25 mouse cellular contexts compared by ENCODE assay signal in the genomic region with DNA sequence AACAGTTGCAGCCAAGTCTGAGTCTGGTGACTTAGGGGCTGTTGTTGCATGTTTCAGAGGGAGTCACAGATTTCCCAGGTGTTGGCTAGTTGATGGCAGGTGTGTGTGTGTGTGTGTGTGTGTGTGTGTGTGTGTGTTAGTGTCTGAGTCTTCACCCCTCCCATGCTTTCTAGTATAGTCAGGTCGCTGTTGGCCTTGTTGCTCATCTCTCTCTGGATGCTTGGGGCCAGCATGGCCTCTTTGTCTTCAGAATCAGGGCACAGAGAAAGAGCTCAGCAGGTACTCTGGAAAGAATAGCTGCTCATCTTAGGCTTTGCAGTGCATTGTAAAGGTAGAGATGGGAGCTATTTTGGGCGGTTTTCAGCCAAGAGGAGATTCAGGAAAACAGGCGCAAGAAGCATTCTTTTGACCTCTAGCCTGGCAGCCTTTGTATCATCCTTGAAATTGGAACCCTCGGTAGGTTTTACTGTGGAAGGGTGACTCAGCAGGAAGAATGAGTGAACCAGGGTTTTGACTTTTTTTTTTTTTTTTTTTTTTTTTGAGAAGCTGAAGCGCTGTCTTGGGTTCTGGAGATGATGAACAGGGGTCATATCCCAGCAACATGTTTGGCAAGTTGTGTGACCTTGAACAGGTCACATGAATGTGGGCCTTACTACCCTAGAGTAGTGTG. TPM values are rescaled to one million over a fixed set of nuclear protein-coding genes. Genes with fewer than 3 reads are reported as not detected.
DNase-seq lines count a peak whose midpoint lies in the region; ATAC-seq and TF ChIP-seq lines count a peak whose summit lies in the region.
"Had no signal": no experiment of that assay in that cellular context is flagged by ENCODE, and none has a peak within 500 bp of the region (broad histone marks: within the 10 kb centered on the region; RNA-seq: fewer than 3 reads in every experiment).

No protein-coding gene starts in this region.

- peak in 1 of 2 experiments; percentile 45 for DNase-seq in cerebellum, adult 2 months
- no peak for DNase-seq in cerebellum, adult 11 months
- DNase-seq in 3T3-L1 (ENCODE audit: low read depth, low spot score), result peak; percentile 82
- DNase-seq in adipocyte (ENCODE audit: low spot score), result peak; percentile 27
- DNase-seq in liver, embryonic 11.5 days (ENCODE audit: low spot score), result no peak
- no peak for DNase-seq in right cerebral cortex, adult 18-20 months
- DNase-seq: cerebellum, adult 9-10 months; kidney, adult 9 months; kidney, postnatal 14 days; layer of hippocampus, postnatal 36 days; liver, embryonic 13.5 days; lung, adult 2 months; lung, postnatal 14 days; right cerebral cortex, postnatal 25 days; spleen, adult 18-20 months; thymus, postnatal 14 days had no signal

- WGBS in cerebellum, adult 2 months, result 24% methylated on average over 5 of the region's 5 CpGs
- WGBS in liver, embryonic 11.5 days, result 71% methylated on average over 5 of the region's 5 CpGs

- H3K27me3 ChIP-seq in cerebellum, adult 2 months (ENCODE audit: control insufficient read depth, insufficient read depth, low read length), result no peaks in the 10 kb centered on the region
- H3K27me3 ChIP-seq in ES-Bruce4 (ENCODE audit: control insufficient read depth, insufficient read depth, low read length, poor library complexity, severe bottlenecking), result no peaks in the 10 kb centered on the region
- no peaks in the 10 kb centered on the region for H3K27me3 ChIP-seq in liver, embryonic 11.5 days (replicated peaks; ENCODE audit: control insufficient read depth, insufficient read depth, low read length)
- H3K27me3 ChIP-seq: embryonic facial prominence, embryonic 15.5 days; hindbrain, embryonic 15.5 days; limb, embryonic 13.5 days; liver, embryonic 13.5 days; neural tube, embryonic 12.5 days had no signal

- no peak overlapping the region for H3K9ac ChIP-seq in ES-Bruce4 (ENCODE audit: low read depth, poor library complexity, severe bottlenecking)
- no peak overlapping the region for H3K9ac ChIP-seq in liver, embryonic 11.5 days (ENCODE audit: low read depth, low read length)
- H3K9ac ChIP-seq: embryonic facial prominence, embryonic 15.5 days; hindbrain, embryonic 15.5 days; limb, embryonic 13.5 days; liver, embryonic 13.5 days; midbrain, embryonic 12.5 days; neural tube, embryonic 12.5 days had no signal

- TF ChIP-seq POLR2A in cerebellum, adult 2 months (IDR thresholded peaks at IDR 0.05; ENCODE audit: borderline replicate concordance, insufficient read depth, low read length), result no peak
- TF ChIP-seq POLR2A in ES-Bruce4 (IDR thresholded peaks at IDR 0.05; ENCODE audit: insufficient read depth, low read length), result no peak

- peak overlapping the region; percentile 84 for H3K27ac ChIP-seq in cerebellum, adult 2 months (ENCODE audit: insufficient read depth, low read length)
- H3K27ac ChIP-seq in ES-Bruce4 (ENCODE audit: insufficient read depth, low read length), result peak overlapping the region; percentile 93
- H3K27ac ChIP-seq in liver, embryonic 11.5 days (ENCODE audit: low read depth, low read length), result no peak overlapping the region
- H3K27ac ChIP-seq: embryonic facial prominence, embryonic 15.5 days; hindbrain, embryonic 15.5 days; limb, embryonic 13.5 days; liver, embryonic 13.5 days; midbrain, embryonic 12.5 days; neural tube, embryonic 12.5 days had no signal

- TF ChIP-seq CTCF in cerebellum, adult 2 months (IDR thresholded peaks at IDR 0.05; ENCODE audit: borderline replicate concordance, insufficient read depth, low read depth, low read length), result no peak
- TF ChIP-seq CTCF in ES-Bruce4 (IDR thresholded peaks at IDR 0.05; ENCODE audit: low read depth, low read length), result no peak

- ATAC-seq in liver, embryonic 11.5 days (replicated peaks; ENCODE audit: low FRiP score), result no peak
- ATAC-seq: CD4-positive, CD25-positive, alpha-beta regulatory T cell, adult 4 months; forebrain, embryonic 14.5 days had no signal

- no peak overlapping the region for H3K4me3 ChIP-seq in cerebellum, adult 2 months (replicated peaks; ENCODE audit: insufficient read depth, low read depth, low read length)
- H3K4me3 ChIP-seq in ES-Bruce4 (ENCODE audit: low read depth, low read length), result peak overlapping the region; percentile 6; the same call in 1 of the 2 replicates
- H3K4me3 ChIP-seq in liver, embryonic 11.5 days (ENCODE audit: low read depth, low read length), result no peak overlapping the region
- H3K4me3 ChIP-seq: embryonic facial prominence, embryonic 15.5 days; hindbrain, embryonic 15.5 days; limb, embryonic 13.5 days; liver, embryonic 13.5 days; midbrain, embryonic 12.5 days; neural tube, embryonic 12.5 days had no signal

- H3K36me3 ChIP-seq in ES-Bruce4 (ENCODE audit: control insufficient read depth, insufficient read depth, low read length, poor library complexity, severe bottlenecking), result no peaks in the 10 kb centered on the region
- H3K36me3 ChIP-seq in liver, embryonic 11.5 days (ENCODE audit: control insufficient read depth, insufficient read depth, low read length), result no peaks in the 10 kb centered on the region
- H3K36me3 ChIP-seq: embryonic facial prominence, embryonic 15.5 days; hindbrain, embryonic 15.5 days; limb, embryonic 13.5 days; liver, embryonic 13.5 days; midbrain, embryonic 12.5 days; neural tube, embryonic 12.5 days had no signal

- peak; percentile 85 for TF ChIP-seq EP300 in ES-Bruce4 (IDR thresholded peaks at IDR 0.05; ENCODE audit: insufficient read depth, low read depth, low read length)

- peaks cover 10% of the 10 kb centered on the region for H3K4me1 ChIP-seq in cerebellum, adult 2 months (ENCODE audit: control insufficient read depth, insufficient read depth, low read length)
- peaks cover 12% of the 10 kb centered on the region for H3K4me1 ChIP-seq in ES-Bruce4 (ENCODE audit: control insufficient read depth, insufficient read depth, low read length)
- peaks cover 2% of the 10 kb centered on the region; the same call in 1 of the 2 replicates for H3K4me1 ChIP-seq in liver, embryonic 11.5 days (replicated peaks; ENCODE audit: control insufficient read depth, insufficient read depth, low read length)
- H3K4me1 ChIP-seq: midbrain, embryonic 12.5 days; neural tube, embryonic 12.5 days had no signal

- H3K4me2 ChIP-seq in liver, embryonic 11.5 days, result no peak overlapping the region
- H3K4me2 ChIP-seq: embryonic facial prominence, embryonic 15.5 days; heart, embryonic 11.5 days; hindbrain, embryonic 15.5 days; limb, embryonic 13.5 days; liver, embryonic 13.5 days; midbrain, embryonic 12.5 days; neural tube, embryonic 12.5 days had no signal

- peaks cover 11% of the 10 kb centered on the region for H3K9me3 ChIP-seq in ES-Bruce4 (replicated peaks; ENCODE audit: control insufficient read depth, insufficient read depth, low read length, poor library complexity, severe bottlenecking)
- no peaks in the 10 kb centered on the region for H3K9me3 ChIP-seq in liver, embryonic 11.5 days (ENCODE audit: control insufficient read depth, low read length)
- H3K9me3 ChIP-seq: embryonic facial prominence, embryonic 15.5 days; hindbrain, embryonic 15.5 days; liver, embryonic 13.5 days had no signal

RNA-seq across cellular contexts. Expression of a gene that starts 22.1 kb away (rescaled TPM):
- 40.7 and 41.2 TPM in 2 replicates for polyA plus RNA-seq in cerebellum, adult 2 months (2012; rRNA removed)
- polyA plus RNA-seq in ES-Bruce4 (2011; ENCODE audit: insufficient read depth, insufficient read length, low read depth, missing spikeins), result 55.2 and 62.4 TPM in 2 replicates
- 11.8 and 12.5 TPM in 2 replicates for polyA plus RNA-seq in liver, embryonic 11.5 days (2014; fragmentation: Nextera tagmentation; extraction: Ambion mirVana)

Comparison
In these comparisons a context has a peak if more than half of its experiments do, and no peak if none do; other contexts are left out.
1. DNase-seq: peak in 3T3-L1 (single experiment) and adipocyte (single experiment); none in cerebellum, adult 11 months (single experiment), liver, embryonic 11.5 days (single experiment) and right cerebral cortex, adult 18-20 months (single experiment).